Mouse (Mus musculus): ENCODE results near the gene Kirrel3. TPM values are rescaled to one million over a fixed set of nuclear protein-coding genes. Genes with fewer than 3 reads are reported as not detected.
A peak's percentile ranks its signal among the peaks of the same experiment; 100 is the strongest.

Kirrel3 gene
- total RNA-seq, 2 experiments from 2014 or later, result 77.0 to 80.1 TPM

- no peak for DNase-seq (ENCODE audit: extremely low spot score in 1 of 2, low spot score in 2 of 2)
- intact Hi-C loops (cut with DNase I), result no loop called here
Measured at GRCm38 (mm10) chr9:34714996-34715619, 229.4 kb downstream of the Kirrel3 start.

DNA sequence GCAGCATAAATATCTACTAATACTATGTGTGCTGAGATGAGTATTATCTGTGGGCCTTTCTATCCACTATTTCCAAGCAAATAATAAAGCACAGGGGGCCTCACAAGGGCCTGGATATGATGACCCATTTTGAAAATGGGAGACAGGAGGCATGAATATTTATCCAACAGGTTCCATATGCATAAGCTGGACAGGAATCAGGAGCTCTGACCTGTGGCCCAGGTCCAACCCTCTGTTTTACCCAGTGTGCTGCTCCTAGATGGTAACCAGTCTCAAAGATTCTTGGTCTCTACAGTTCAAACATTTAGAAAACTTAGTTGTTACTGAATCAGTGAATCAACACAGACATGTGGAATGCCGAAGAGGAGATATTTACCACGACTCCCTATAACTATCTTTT is 230.8 kb downstream of the Kirrel3 start:
- no peak for DNase-seq (ENCODE audit: extremely low spot score in 1 of 2, low spot score in 2 of 2)
- intact Hi-C loops (cut with DNase I), result no loop called here

DNA sequence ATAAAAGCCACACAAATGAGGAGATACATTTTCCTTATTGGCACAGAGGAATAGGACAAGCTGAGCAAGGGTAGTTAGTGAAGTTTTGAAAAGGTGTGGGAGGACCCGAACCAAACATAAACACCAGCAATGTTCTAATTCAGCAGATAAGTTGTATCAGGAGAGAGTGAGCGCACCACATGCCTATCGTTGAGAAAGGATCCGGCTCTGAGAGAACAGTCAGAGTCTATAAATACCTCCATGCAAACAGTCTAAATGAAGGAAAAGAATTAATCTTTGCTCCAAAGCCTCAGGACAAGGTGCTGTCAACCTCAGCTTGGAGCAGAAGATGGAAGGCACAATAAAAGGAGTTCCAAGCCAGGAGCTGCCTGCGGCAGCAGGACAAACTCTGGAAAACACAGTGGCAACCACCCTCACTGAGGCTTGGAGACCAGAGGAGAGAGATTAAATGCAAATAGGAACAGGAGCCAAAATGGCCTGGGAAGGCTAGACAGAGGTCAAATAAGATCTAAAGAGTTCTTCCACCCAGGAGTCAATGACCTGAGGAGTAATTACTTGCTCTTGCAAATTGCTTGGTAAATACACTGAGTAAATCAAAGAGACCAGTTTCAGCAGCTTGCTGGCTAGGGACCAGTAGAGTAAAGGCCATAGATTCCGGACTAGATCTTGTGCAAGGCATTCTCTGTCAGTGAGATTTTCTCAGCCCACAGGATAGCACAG is 235.9 kb downstream of the Kirrel3 start:
- intact Hi-C loops (cut with DNase I), result no loop called here
- no peak for DNase-seq (ENCODE audit: extremely low spot score in 1 of 2, low spot score in 2 of 2)

DNA sequence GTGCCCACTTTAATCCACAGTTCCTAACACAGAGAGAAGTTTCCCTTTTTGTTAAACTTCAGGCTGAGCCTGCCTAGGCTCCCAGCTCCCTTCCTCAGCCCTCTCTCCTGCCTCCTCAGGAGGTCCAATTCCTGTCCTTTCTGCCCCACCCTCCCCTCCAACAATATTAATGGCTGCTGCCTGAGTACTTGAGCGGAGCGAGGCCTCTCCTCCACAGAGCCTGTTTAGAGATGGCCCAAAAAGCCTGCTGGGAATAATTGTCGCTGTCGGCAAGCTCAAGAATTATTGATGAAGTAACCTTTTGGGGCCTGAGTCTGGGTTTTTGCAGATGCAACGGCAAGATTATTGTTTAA is 236.5 kb downstream of the Kirrel3 start:
- DNase-seq (ENCODE audit: extremely low spot score in 1 of 2, low spot score in 2 of 2), result no peak
- intact Hi-C loops (cut with DNase I), result no loop called here

- intact Hi-C loops (cut with DNase I), result no loop called here
- DNase-seq (ENCODE audit: extremely low spot score in 1 of 2, low spot score in 2 of 2), result no peak
Measured at GRCm38 (mm10) chr9:34732507-34732906, 246.8 kb downstream of the Kirrel3 start.

- DNase-seq (ENCODE audit: extremely low spot score in 1 of 2, low spot score in 2 of 2), result no peak
- intact Hi-C loops (cut with DNase I), result no loop called here
Measured at GRCm38 (mm10) chr9:34733579-34733978, 247.9 kb downstream of the Kirrel3 start.

DNA sequence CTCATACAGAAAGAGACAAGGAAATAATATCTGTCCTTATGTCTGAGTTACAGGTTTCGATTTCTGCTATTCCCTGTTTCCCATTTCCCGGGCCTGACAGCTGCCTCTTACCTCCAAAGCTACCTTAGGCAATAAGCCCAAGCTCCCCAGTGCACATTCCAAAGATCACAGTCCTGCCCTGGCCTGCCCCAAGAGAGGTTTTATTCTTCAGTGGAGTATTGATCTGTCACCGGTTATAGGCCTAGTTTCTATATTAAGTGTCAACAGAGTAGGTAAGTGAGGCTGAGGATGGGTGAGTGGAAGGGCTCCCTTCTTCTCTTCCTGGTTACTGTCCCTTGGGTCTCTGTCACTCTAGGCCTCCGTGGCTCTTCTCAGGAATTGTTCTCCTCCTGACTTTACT is 249.3 kb downstream of the Kirrel3 start:
- intact Hi-C loops (cut with DNase I), result no loop called here
- DNase-seq (ENCODE audit: extremely low spot score in 1 of 2, low spot score in 2 of 2), result no peak

DNA sequence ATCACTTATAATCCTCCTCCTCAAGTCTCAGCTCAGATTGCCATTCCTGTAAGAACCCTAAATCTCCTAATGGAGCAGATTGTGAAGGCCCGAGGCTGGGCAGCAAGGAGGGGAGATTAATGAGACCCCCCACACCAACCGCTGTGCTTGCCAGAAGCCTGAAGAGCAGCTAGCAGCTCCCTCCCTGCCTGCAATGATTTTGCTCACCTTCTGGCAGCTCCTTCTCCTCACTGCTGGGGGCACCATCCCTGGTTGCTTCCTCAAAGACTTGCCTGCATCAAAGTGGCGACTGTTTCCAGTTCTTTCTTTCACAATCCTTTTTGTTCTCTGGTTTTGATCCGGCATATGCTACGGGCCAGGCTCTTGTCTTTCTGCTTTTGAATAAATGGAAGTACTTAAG is 253.7 kb downstream of the Kirrel3 start:
- no peak for DNase-seq (ENCODE audit: extremely low spot score in 1 of 2, low spot score in 2 of 2)
- intact Hi-C loops (cut with DNase I), result no loop called here

DNA sequence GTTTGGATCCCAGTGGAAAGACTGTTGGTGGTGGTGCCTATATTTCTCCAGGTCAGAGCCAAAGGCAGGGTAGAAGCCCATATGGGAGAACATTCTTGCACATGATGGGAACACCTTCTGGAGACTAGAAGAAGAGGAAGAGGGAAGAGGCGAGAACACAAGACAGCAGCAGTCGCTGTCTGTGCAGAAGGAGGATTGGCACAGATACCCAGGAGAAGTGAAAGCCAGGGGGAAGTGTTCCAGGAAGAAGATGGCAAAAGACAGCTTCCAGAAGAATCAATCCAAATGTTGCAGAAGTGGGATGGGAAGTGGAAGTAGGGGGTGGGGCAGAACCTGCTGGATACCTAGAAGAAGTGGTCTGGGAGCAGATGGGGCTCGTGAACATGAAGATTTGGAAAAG is 255.1 kb downstream of the Kirrel3 start:
- intact Hi-C loops (cut with DNase I), result no loop called here
- DNase-seq (ENCODE audit: extremely low spot score in 1 of 2, low spot score in 2 of 2), result no peak

DNA sequence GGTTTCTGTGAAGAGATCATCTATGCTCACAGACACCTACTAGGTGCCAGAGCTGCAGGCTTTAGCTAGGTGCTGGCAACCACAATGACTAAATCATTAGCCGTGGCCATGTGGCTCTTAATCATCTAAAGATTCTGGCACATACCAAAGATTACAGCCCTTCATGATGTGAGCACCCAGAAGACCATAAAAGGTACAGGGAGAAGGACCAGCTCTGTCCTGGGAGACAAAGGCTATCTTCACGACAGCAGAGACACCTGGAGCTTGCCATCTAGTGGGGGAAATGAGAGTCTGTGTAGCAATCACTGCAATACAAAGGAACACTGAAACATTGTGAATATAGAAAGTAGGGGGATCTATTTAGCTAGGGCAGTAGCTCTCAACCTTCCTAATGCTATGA is 262.3 kb downstream of the Kirrel3 start:
- DNase-seq (ENCODE audit: extremely low spot score in 1 of 2, low spot score in 2 of 2), result no peak
- intact Hi-C loops (cut with DNase I), result no loop called here

- no peak for DNase-seq (ENCODE audit: extremely low spot score in 1 of 2, low spot score in 2 of 2)
- intact Hi-C loops (cut with DNase I), result no loop called here
Measured at GRCm38 (mm10) chr9:34749161-34749560, 263.5 kb downstream of the Kirrel3 start.

GRCm38 (mm10) chr9:34749877-34750276 is 264.2 kb downstream of the Kirrel3 start:
- intact Hi-C loops (cut with DNase I), result no loop called here
- no peak for DNase-seq (ENCODE audit: extremely low spot score in 1 of 2, low spot score in 2 of 2)

- DNase-seq (ENCODE audit: extremely low spot score in 1 of 2, low spot score in 2 of 2), result no peak
- intact Hi-C loops (cut with DNase I), result no loop called here
Measured at GRCm38 (mm10) chr9:34750887-34751286, 265.2 kb downstream of the Kirrel3 start.

- DNase-seq (ENCODE audit: extremely low spot score in 1 of 2, low spot score in 2 of 2), result no peak
- intact Hi-C loops (cut with DNase I), result loop anchor here (2.0 kb wide), 1 partner anchor 253 kb away; no protein-coding TSS in a partner anchor
Measured at GRCm38 (mm10) chr9:34752076-34752800, 266.5 kb downstream of the Kirrel3 start.

- intact Hi-C loops (cut with DNase I), result loop anchor here (2.0 kb wide), 1 partner anchor 254 kb away; no protein-coding TSS in a partner anchor
Measured at GRCm38 (mm10) chr9:34752801-34753170, 267.1 kb downstream of the Kirrel3 start.

GRCm38 (mm10) chr9:34753891-34754290 is 268.2 kb downstream of the Kirrel3 start:
- intact Hi-C loops (cut with DNase I), result loop anchor here (2.0 kb wide), 1 partner anchor 255 kb away; no protein-coding TSS in a partner anchor
- DNase-seq (ENCODE audit: extremely low spot score in 1 of 2, low spot score in 2 of 2), result no peak

More at GRCm38 (mm10) chr9:34752801-34753170, 267.1 kb downstream of the Kirrel3 start:
- DNase-seq (ENCODE audit: extremely low spot score in 1 of 2, low spot score in 2 of 2), result peak; percentile 61 to 64

DNA sequence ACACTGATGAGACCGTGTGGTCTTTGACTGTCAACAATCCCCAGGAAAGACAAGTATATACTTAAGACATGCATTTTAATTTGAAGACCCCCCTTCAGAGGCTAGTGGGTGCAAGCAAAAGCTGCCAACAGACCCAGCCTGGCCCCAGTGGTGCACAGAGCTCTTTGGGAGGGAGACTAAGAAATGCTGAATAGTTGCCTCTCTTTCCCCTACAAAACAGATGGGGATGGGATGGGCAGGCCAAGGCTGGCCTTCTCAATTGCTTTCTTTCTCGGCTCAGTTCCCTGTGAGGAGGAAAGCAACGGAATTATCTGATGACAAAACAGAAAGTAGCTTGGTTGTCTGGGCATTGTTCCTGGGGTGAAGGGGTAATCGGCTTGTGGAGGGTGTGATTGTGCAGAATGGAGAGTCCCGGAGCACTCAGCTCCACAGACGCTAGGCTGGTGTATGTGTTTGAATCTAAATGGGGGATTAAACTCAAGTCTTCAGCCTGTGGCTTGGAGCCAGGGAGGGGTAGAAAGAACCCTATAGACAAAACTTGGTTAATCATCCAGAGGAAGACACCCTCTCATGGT is 268.9 kb downstream of the Kirrel3 start:
- DNase-seq (ENCODE audit: extremely low spot score in 1 of 2, low spot score in 2 of 2), result no peak
- intact Hi-C loops (cut with DNase I), result no loop called here

- no peak for DNase-seq (ENCODE audit: extremely low spot score in 1 of 2, low spot score in 2 of 2)
- intact Hi-C loops (cut with DNase I), result no loop called here
Measured at GRCm38 (mm10) chr9:34756055-34756454, 270.4 kb downstream of the Kirrel3 start.

DNA sequence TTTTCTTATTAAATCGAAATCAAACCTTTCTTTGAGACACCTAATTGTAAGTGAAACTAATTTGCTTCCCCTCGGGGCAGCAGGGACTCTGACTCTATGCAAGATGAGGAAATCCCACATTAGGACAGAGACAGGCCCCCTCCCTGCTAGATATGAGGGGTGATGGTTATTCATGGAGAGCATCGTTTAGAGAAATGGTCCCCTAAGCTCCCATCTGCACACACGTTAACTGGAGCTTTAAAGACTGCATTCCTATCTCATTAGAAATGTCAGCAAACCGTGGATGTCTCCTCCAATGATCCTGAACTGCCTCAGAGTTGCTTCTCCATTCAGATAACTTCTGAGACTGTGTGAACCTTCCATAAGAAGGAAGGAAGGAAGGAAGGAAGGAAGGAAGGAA is 273.2 kb downstream of the Kirrel3 start:
- no peak for DNase-seq (ENCODE audit: extremely low spot score in 1 of 2, low spot score in 2 of 2)
- intact Hi-C loops (cut with DNase I), result no loop called here

GRCm38 (mm10) chr9:34760521-34760920 is 274.8 kb downstream of the Kirrel3 start:
- no peak for DNase-seq (ENCODE audit: extremely low spot score in 1 of 2, low spot score in 2 of 2)
- intact Hi-C loops (cut with DNase I), result no loop called here

All from left cerebral cortex, postnatal 10 days (tissue).